Mouse (Mus musculus): ENCODE measurements around the gene Gm49405. TPM values are rescaled to one million over a fixed set of nuclear protein-coding genes. Genes with fewer than 3 reads are reported as not detected.

Gene Gm49405
- total and polyA plus RNA-seq, 3 experiments, result 3.6 to 5.7 TPM; not detected in 1

- Histone ChIP-seq H3K9me3 (replicated peaks; ENCODE audit: insufficient read depth, low read length) (no peaks in the 10 kb centered on the region), H3K79me2 (ENCODE audit: control insufficient read depth, insufficient read depth, low read length, poor library complexity) (no peaks in the 10 kb centered on the region), H3K27ac (ENCODE audit: control insufficient read depth, low read depth, low read length) (no peak overlapping the region), H3K9ac (ENCODE audit: control insufficient read depth, low read depth, low read length, poor library complexity, severe bottlenecking) (no peak overlapping the region), H3K27me3 (ENCODE audit: control insufficient read depth in 1 of 2, insufficient read depth in 2 of 2, low read length in 2 of 2) (no peaks in the 10 kb centered on the region; a peak in 1 of 4 replicates), H3K4me1 (ENCODE audit: control insufficient read depth in 1 of 2, insufficient read depth in 2 of 2, low read length in 2 of 2) (no peaks in the 10 kb centered on the region), H3K36me3 (ENCODE audit: control insufficient read depth in 1 of 2, insufficient read depth in 2 of 2, low read length in 2 of 2) (no peaks in the 10 kb centered on the region), H3K4me3 (ENCODE audit: control insufficient read depth in 1 of 2, insufficient read depth in 1 of 2, low read depth in 2 of 2, low read length in 2 of 2) (no peak overlapping the region)
- DNase-seq (ENCODE audit: low read depth, low spot score), result no peak
- no peak for TF ChIP-seq NRF1 (IDR thresholded peaks at IDR 0.05; ENCODE audit: insufficient read depth, low read depth, low read length, poor library complexity, severe bottlenecking)
- TF ChIP-seq RAD21 (IDR thresholded peaks at IDR 0.05; ENCODE audit: low read depth, low read length), result no peak
- TF ChIP-seq CHD2 (IDR thresholded peaks at IDR 0.05; ENCODE audit: low read length), result no peak
- TF ChIP-seq NELFE (IDR thresholded peaks at IDR 0.05; ENCODE audit: low read depth, low read length), result no peak
- TF ChIP-seq TAL1 (IDR thresholded peaks at IDR 0.05; ENCODE audit: low read length), result no peak
- TF ChIP-seq TBP (IDR thresholded peaks at IDR 0.05; ENCODE audit: low read depth, low read length), result no peak
- TF ChIP-seq USF2 (IDR thresholded peaks at IDR 0.05; ENCODE audit: borderline replicate concordance in 1 of 2, insufficient read depth in 1 of 2, low read depth in 1 of 2, low read length in 2 of 2), result no peak
- TF ChIP-seq MYC (IDR thresholded peaks at IDR 0.05; ENCODE audit: low read depth, low read length), result no peak
- TF ChIP-seq KAT2A (conservative IDR thresholded peaks at IDR 0.05; ENCODE audit: low read depth, low read length), result no peak
- no peak for TF ChIP-seq POLR2AphosphoS5 (IDR thresholded peaks at IDR 0.05; ENCODE audit: borderline replicate concordance, low read depth, low read length)
- TF ChIP-seq USF1 (IDR thresholded peaks at IDR 0.05; ENCODE audit: low read depth, low read length), result no peak
- no peak for TF ChIP-seq JUND (IDR thresholded peaks at IDR 0.05; ENCODE audit: low read depth, low read length)
- TF ChIP-seq MXI1 (IDR thresholded peaks at IDR 0.05; ENCODE audit: low read depth, low read length), result no peak
- no peak for TF ChIP-seq POLR2A (IDR thresholded peaks at IDR 0.05; ENCODE audit: control insufficient read depth in 1 of 2, insufficient read depth in 1 of 2, low read depth in 1 of 2, low read length in 2 of 2, poor library complexity in 1 of 2)
These were observed 19.5 kb upstream of the Gm49405 start for GRCm38 (mm10) chr19:3980917-3981316.

- H3K27me3 ChIP-seq (ENCODE audit: control insufficient read depth in 1 of 2, insufficient read depth in 2 of 2, low read length in 2 of 2), result no peaks in the 10 kb centered on the region; a peak in 1 of 4 replicates
- H3K79me2 ChIP-seq (ENCODE audit: control insufficient read depth, insufficient read depth, low read length, poor library complexity), result no peaks in the 10 kb centered on the region
- H3K36me3 ChIP-seq (ENCODE audit: control insufficient read depth in 1 of 2, insufficient read depth in 2 of 2, low read length in 2 of 2), result no peaks in the 10 kb centered on the region; a peak in 1 of 4 replicates
- no peak for TF ChIP-seq MAZ (IDR thresholded peaks at IDR 0.05; ENCODE audit: low read depth, low read length)
- TF ChIP-seq BHLHE40 (IDR thresholded peaks at IDR 0.05; ENCODE audit: borderline replicate concordance, low read depth, low read length), result no peak
- TF ChIP-seq MXI1 (IDR thresholded peaks at IDR 0.05; ENCODE audit: low read depth, low read length), result no peak
- no peak for TF ChIP-seq GATA1 (IDR thresholded peaks at IDR 0.05; ENCODE audit: low read depth, low read length)
- no peak for TF ChIP-seq EP300 (IDR thresholded peaks at IDR 0.05; ENCODE audit: low read depth in 1 of 2, low read length in 2 of 2)
- TF ChIP-seq SIN3A (IDR thresholded peaks at IDR 0.05; ENCODE audit: low read length), result no peak
- TF ChIP-seq ZNF384 (IDR thresholded peaks at IDR 0.05; ENCODE audit: low read depth, low read length), result no peak
- no peak for TF ChIP-seq KAT2A (conservative IDR thresholded peaks at IDR 0.05; ENCODE audit: low read depth, low read length)
- no peak for TF ChIP-seq USF1 (IDR thresholded peaks at IDR 0.05; ENCODE audit: low read depth, low read length)
- no peak for TF ChIP-seq USF2 (IDR thresholded peaks at IDR 0.05; ENCODE audit: borderline replicate concordance in 1 of 2, insufficient read depth in 1 of 2, low read depth in 1 of 2, low read length in 2 of 2)
- no peak for TF ChIP-seq ZKSCAN1 (IDR thresholded peaks at IDR 0.05; ENCODE audit: low read depth, low read length)
- TF ChIP-seq E2F4 (IDR thresholded peaks at IDR 0.05; ENCODE audit: borderline replicate concordance, low read depth, low read length), result no peak
- no peak for TF ChIP-seq POLR2AphosphoS2 (IDR thresholded peaks at IDR 0.05; ENCODE audit: low read length)
- no peak for TF ChIP-seq SMC3 (IDR thresholded peaks at IDR 0.05; ENCODE audit: low read depth, low read length)
- TF ChIP-seq POLR2AphosphoS5 (IDR thresholded peaks at IDR 0.05; ENCODE audit: borderline replicate concordance, low read depth, low read length), result no peak
- no peak for TF ChIP-seq NRF1 (IDR thresholded peaks at IDR 0.05; ENCODE audit: insufficient read depth, low read depth, low read length, poor library complexity, severe bottlenecking)
- no peak for TF ChIP-seq NELFE (IDR thresholded peaks at IDR 0.05; ENCODE audit: low read depth, low read length)
- TF ChIP-seq MAFK (IDR thresholded peaks at IDR 0.05; ENCODE audit: borderline replicate concordance, low read depth, low read length), result no peak
- H3K27ac ChIP-seq (ENCODE audit: control insufficient read depth, low read depth, low read length), result no peak overlapping the region
- no peaks in the 10 kb centered on the region for H3K9me3 ChIP-seq (replicated peaks; ENCODE audit: insufficient read depth, low read length)
- no peak overlapping the region for H3K9ac ChIP-seq (ENCODE audit: control insufficient read depth, low read depth, low read length, poor library complexity, severe bottlenecking)
- DNase-seq (ENCODE audit: low read depth, low spot score), result no peak
- H3K4me3 ChIP-seq (ENCODE audit: control insufficient read depth in 1 of 2, insufficient read depth in 1 of 2, low read depth in 2 of 2, low read length in 2 of 2), result no peak overlapping the region
- H3K4me1 ChIP-seq (ENCODE audit: control insufficient read depth in 1 of 2, insufficient read depth in 2 of 2, low read length in 2 of 2), result peaks cover 0 to 8% of the 10 kb centered on the region in 2 experiments; a peak in 2 of 4 replicates
These were observed 16.8 kb upstream of the Gm49405 start for GRCm38 (mm10) chr19:3983527-3984200.

Measured in MEL (cell line).